Comparison of ENCODE assay signal across 13 mouse cellular contexts in the genomic region with DNA sequence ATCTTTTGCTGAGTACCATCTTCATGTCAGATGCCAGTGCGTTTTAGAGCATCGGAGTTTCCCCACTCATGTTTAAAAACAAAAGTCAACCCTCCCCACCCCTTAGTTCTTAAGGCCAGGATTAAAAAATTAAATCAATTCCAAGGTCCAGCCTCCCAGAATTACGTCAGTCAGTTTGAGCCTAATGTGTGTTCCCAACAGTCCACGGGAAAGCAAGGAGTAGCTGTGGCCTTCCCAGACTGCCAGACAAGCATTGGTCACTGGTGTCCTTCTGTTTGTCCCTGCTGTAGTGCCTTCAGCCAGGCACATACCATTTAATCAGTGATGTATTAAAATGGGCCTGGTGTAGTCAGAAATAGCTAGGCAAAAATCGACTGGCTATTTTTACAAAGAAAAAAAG.
A peak's percentile ranks its signal among the peaks of the same experiment; 100 is the strongest.
DNase-seq lines count a peak whose midpoint lies in the region; ATAC-seq lines count a peak whose summit lies in the region.
"Had no signal": no experiment of that assay in that cellular context is flagged by ENCODE, and none has a peak within 500 bp of the region (broad histone marks: within the 10 kb centered on the region; RNA-seq: fewer than 3 reads in every experiment).

No protein-coding gene starts in this region.

- H3K36me3 ChIP-seq in liver, embryonic 15.5 days (replicated peaks), result no peaks in the 10 kb centered on the region
- no peaks in the 10 kb centered on the region for H3K36me3 ChIP-seq in liver, embryonic 11.5 days (ENCODE audit: control insufficient read depth, insufficient read depth, low read length)
- no peaks in the 10 kb centered on the region for H3K36me3 ChIP-seq in heart, embryonic 15.5 days
- H3K36me3 ChIP-seq in stomach, embryonic 15.5 days, result no peaks in the 10 kb centered on the region
- H3K36me3 ChIP-seq: embryonic facial prominence, embryonic 13.5 days had no signal

- 53% methylated on average over 5 of the region's 5 CpGs for WGBS in liver, embryonic 15.5 days (ENCODE audit: insufficient replicate concordance)
- 66% methylated on average over 5 of the region's 5 CpGs for WGBS in liver, embryonic 11.5 days
- whole genome bisulfite sequencing in heart, embryonic 15.5 days, result 54% methylated on average over 5 of the region's 5 CpGs
- 61% methylated on average over 5 of the region's 5 CpGs for WGBS in stomach, embryonic 15.5 days

- H3K4me1 ChIP-seq in liver, embryonic 15.5 days (replicated peaks), result no peaks in the 10 kb centered on the region; the same call in 1 of the 2 replicates
- H3K4me1 ChIP-seq in liver, embryonic 11.5 days (replicated peaks; ENCODE audit: control insufficient read depth, insufficient read depth, low read length), result peaks cover 5% of the 10 kb centered on the region
- H3K4me1 ChIP-seq in heart, embryonic 15.5 days (replicated peaks), result peaks cover 39% of the 10 kb centered on the region
- H3K4me1 ChIP-seq in stomach, embryonic 15.5 days, result peaks cover 16% of the 10 kb centered on the region; the same call in 1 of the 2 replicates

- ATAC-seq in liver, embryonic 15.5 days (ENCODE audit: insufficient read depth), result 0 out of 2 replicates have a peak, but pooled peaks have one; percentile 42
- no peak for ATAC-seq in liver, embryonic 11.5 days (replicated peaks; ENCODE audit: low FRiP score)
- ATAC-seq in heart, embryonic 15.5 days (replicated peaks; ENCODE audit: insufficient number of reproducible peaks, insufficient read depth, low FRiP score, low read depth), result no peak
- no peak for ATAC-seq in stomach, embryonic 15.5 days (ENCODE audit: insufficient read depth, low FRiP score, low read depth)
- ATAC-seq in monocyte, adult 5-6 weeks (replicated peaks; ENCODE audit: insufficient number of reproducible peaks, low FRiP score, low TSS enrichment, poor library complexity, severe bottlenecking), result no peak

- no peak overlapping the region for H3K4me3 ChIP-seq in liver, embryonic 15.5 days (replicated peaks)
- H3K4me3 ChIP-seq in liver, embryonic 11.5 days (ENCODE audit: low read depth, low read length), result no peak overlapping the region
- H3K4me3 ChIP-seq in heart, embryonic 15.5 days, result no peak overlapping the region
- H3K4me3 ChIP-seq in stomach, embryonic 15.5 days (replicated peaks), result no peak overlapping the region
- H3K4me3 ChIP-seq: embryonic facial prominence, embryonic 13.5 days had no signal

- no peak overlapping the region for H3K9ac ChIP-seq in liver, embryonic 15.5 days
- no peak overlapping the region for H3K9ac ChIP-seq in liver, embryonic 11.5 days (ENCODE audit: low read depth, low read length)
- H3K9ac ChIP-seq in heart, embryonic 15.5 days, result no peak overlapping the region
- no peak overlapping the region for H3K9ac ChIP-seq in stomach, embryonic 15.5 days
- H3K9ac ChIP-seq: embryonic facial prominence, embryonic 13.5 days had no signal

- no peaks in the 10 kb centered on the region for H3K27me3 ChIP-seq in liver, embryonic 15.5 days
- H3K27me3 ChIP-seq in liver, embryonic 11.5 days (replicated peaks; ENCODE audit: control insufficient read depth, insufficient read depth, low read length), result no peaks in the 10 kb centered on the region
- H3K27me3 ChIP-seq in heart, embryonic 15.5 days, result no peaks in the 10 kb centered on the region
- no peaks in the 10 kb centered on the region for H3K27me3 ChIP-seq in stomach, embryonic 15.5 days (replicated peaks)
- H3K27me3 ChIP-seq: embryonic facial prominence, embryonic 13.5 days had no signal

- DNase-seq in gastrocnemius, adult 18-20 months (ENCODE audit: low spot score), result peak; percentile 40
- no peak for DNase-seq in gastrocnemius, adult 8-10 months (ENCODE audit: low spot score in 2 of 2)
- no peak for DNase-seq in liver, embryonic 11.5 days (ENCODE audit: low spot score)
- DNase-seq in urinary bladder, postnatal 10 days (ENCODE audit: low spot score), result no peak
- DNase-seq: cerebellum, adult 2 months; gastrocnemius, postnatal 36 days; lung, adult 18-20 months had no signal

- H3K9me3 ChIP-seq in liver, embryonic 15.5 days (replicated peaks), result no peaks in the 10 kb centered on the region
- no peaks in the 10 kb centered on the region for H3K9me3 ChIP-seq in liver, embryonic 11.5 days (ENCODE audit: control insufficient read depth, low read length)
- no peaks in the 10 kb centered on the region for H3K9me3 ChIP-seq in heart, embryonic 15.5 days (replicated peaks)
- no peaks in the 10 kb centered on the region for H3K9me3 ChIP-seq in stomach, embryonic 15.5 days
- H3K9me3 ChIP-seq: embryonic facial prominence, embryonic 13.5 days had no signal

- no peak overlapping the region for H3K4me2 ChIP-seq in liver, embryonic 15.5 days
- H3K4me2 ChIP-seq in liver, embryonic 11.5 days, result no peak overlapping the region
- H3K4me2 ChIP-seq in heart, embryonic 15.5 days, result no peak overlapping the region
- no peak overlapping the region for H3K4me2 ChIP-seq in stomach, embryonic 15.5 days
- H3K4me2 ChIP-seq: embryonic facial prominence, embryonic 13.5 days; midbrain, embryonic 11.5 days had no signal

- H3K27ac ChIP-seq in liver, embryonic 15.5 days (replicated peaks), result no peak overlapping the region
- H3K27ac ChIP-seq in liver, embryonic 11.5 days (ENCODE audit: low read depth, low read length), result no peak overlapping the region
- H3K27ac ChIP-seq in heart, embryonic 15.5 days, result peak overlapping the region; percentile 53
- peak overlapping the region; percentile 35; the same call in 1 of the 2 replicates for H3K27ac ChIP-seq in stomach, embryonic 15.5 days

Comparison
In these comparisons a context has a peak if more than half of its experiments do, and no peak if none do; other contexts are left out.
1. H3K27ac ChIP-seq: peak in heart, embryonic 15.5 days (single experiment) and stomach, embryonic 15.5 days (single experiment); none in liver, embryonic 15.5 days (single experiment) and liver, embryonic 11.5 days (single experiment).